Mouse (Mus musculus): ENCODE results near the gene Cblc.
A peak's percentile ranks its signal among the peaks of the same experiment; 100 is the strongest.

The Cblc gene

GRCm38 (mm10) chr7:19754065-19754464, 42.5 kb downstream of the Cblc start:
- no peak for DNase-seq (ENCODE audit: extremely low read depth, low read depth, low spot score)

GRCm38 (mm10) chr7:19753587-19753986, 43.0 kb downstream of the Cblc start:
- no peak for DNase-seq (ENCODE audit: extremely low read depth, low read depth, low spot score)

- DNase-seq (ENCODE audit: extremely low read depth, low read depth, low spot score), result no peak
Observed at GRCm38 (mm10) chr7:19752652-19753051, 44.0 kb downstream of the Cblc start.

- DNase-seq (ENCODE audit: extremely low read depth, low read depth, low spot score), result no peak
Observed at GRCm38 (mm10) chr7:19751070-19751383, 45.6 kb downstream of the Cblc start.

- no peak for DNase-seq (ENCODE audit: extremely low read depth, low read depth, low spot score)
Observed at GRCm38 (mm10) chr7:19750217-19751069, 46.2 kb downstream of the Cblc start, which contains the start of gene Nectin2. TSS of gene Nectin2 (minus strand) at chr7:19750483.

GRCm38 (mm10) chr7:19749389-19750216, 47.0 kb downstream of the Cblc start:
- peak; percentile 81 for DNase-seq (ENCODE audit: extremely low read depth, low read depth, low spot score)

- DNase-seq (ENCODE audit: extremely low read depth, low read depth, low spot score), result no peak
Observed at GRCm38 (mm10) chr7:19748219-19749195, 48.1 kb downstream of the Cblc start.

- no peak for DNase-seq (ENCODE audit: extremely low read depth, low read depth, low spot score)
Observed at GRCm38 (mm10) chr7:19747420-19748218, 49.0 kb downstream of the Cblc start.

- DNase-seq (ENCODE audit: extremely low read depth, low read depth, low spot score), result no peak
Observed at GRCm38 (mm10) chr7:19746426-19747201, 50.0 kb downstream of the Cblc start.

- DNase-seq (ENCODE audit: extremely low read depth, low read depth, low spot score), result no peak
Observed at GRCm38 (mm10) chr7:19745971-19746370, 50.6 kb downstream of the Cblc start.

- no peak for DNase-seq (ENCODE audit: extremely low read depth, low read depth, low spot score)
Observed at GRCm38 (mm10) chr7:19744590-19745385, 51.8 kb downstream of the Cblc start.

- DNase-seq (ENCODE audit: extremely low read depth, low read depth, low spot score), result no peak
Observed at GRCm38 (mm10) chr7:19743791-19744190, 52.8 kb downstream of the Cblc start.

GRCm38 (mm10) chr7:19742468-19742867, 54.1 kb downstream of the Cblc start:
- DNase-seq (ENCODE audit: extremely low read depth, low read depth, low spot score), result no peak

GRCm38 (mm10) chr7:19741329-19742031, 55.1 kb downstream of the Cblc start:
- DNase-seq (ENCODE audit: extremely low read depth, low read depth, low spot score), result no peak

- no peak for DNase-seq (ENCODE audit: extremely low read depth, low read depth, low spot score)
Observed at GRCm38 (mm10) chr7:19740269-19740668, 56.3 kb downstream of the Cblc start.

- no peak for DNase-seq (ENCODE audit: extremely low read depth, low read depth, low spot score)
Observed at GRCm38 (mm10) chr7:19738771-19739170, 57.8 kb downstream of the Cblc start.

GRCm38 (mm10) chr7:19736389-19737057, 60.1 kb downstream of the Cblc start:
- DNase-seq (ENCODE audit: extremely low read depth, low read depth, low spot score), result no peak
